Mouse (Mus musculus): ENCODE measurements at regions not wholly inside any gene's neighbourhood (a gene's known extent, or its start where the extent isn't known, plus 50 kb on each side); places are given as distances from the start of the nearest gene placed in this dataset.
"Not testable (repeated sequence)": the region's sequence is repeated elsewhere in the genome, so short reads cannot be mapped to it uniquely, and the experiment has no call there.

GRCm38 (mm10) chr8:34305542-34306485 lies 194.3 kb upstream of the Gm10131 start:
- no peak for DNase-seq (ENCODE audit: low spot score)

- no peak for DNase-seq (ENCODE audit: low spot score)
Observed at GRCm38 (mm10) chr8:34303815-34304214, 192.3 kb upstream of the Gm10131 start.

- DNase-seq (ENCODE audit: low spot score) = no peak
Observed at GRCm38 (mm10) chr8:34300331-34300903, 188.9 kb upstream of the Gm10131 start.

GRCm38 (mm10) chr8:34294721-34295120 lies 183.2 kb upstream of the Gm10131 start:
- DNase-seq (ENCODE audit: low spot score) = no peak

- no peak for DNase-seq (ENCODE audit: low spot score)
Observed at GRCm38 (mm10) chr8:34290670-34291069, 179.1 kb upstream of the Gm10131 start.

GRCm38 (mm10) chr8:34287801-34288200 lies 176.3 kb upstream of the Gm10131 start:
- DNase-seq (ENCODE audit: low spot score) = no peak

- DNase-seq (ENCODE audit: low spot score) = no peak
Observed at GRCm38 (mm10) chr8:34284576-34284975, 173.0 kb upstream of the Gm10131 start.

- DNase-seq (ENCODE audit: low spot score) = no peak
Observed at GRCm38 (mm10) chr8:34280433-34280832, 168.9 kb upstream of the Gm10131 start.

GRCm38 (mm10) chr8:34275977-34276660 lies 164.6 kb upstream of the Gm10131 start:
- DNase-seq (ENCODE audit: low spot score) = no peak

GRCm38 (mm10) chr8:34274796-34275195 lies 163.3 kb upstream of the Gm10131 start:
- DNase-seq (ENCODE audit: low spot score) = not testable (repeated sequence)

GRCm38 (mm10) chr8:34274171-34274570 lies 162.6 kb upstream of the Gm10131 start:
- DNase-seq (ENCODE audit: low spot score) = no peak

GRCm38 (mm10) chr8:34269848-34270247 lies 158.3 kb upstream of the Gm10131 start:
- DNase-seq (ENCODE audit: low spot score) = no peak

GRCm38 (mm10) chr8:34268806-34269520 lies 157.4 kb upstream of the Gm10131 start:
- no peak for DNase-seq (ENCODE audit: low spot score)

- DNase-seq (ENCODE audit: low spot score) = no peak
Observed at GRCm38 (mm10) chr8:34254978-34255377, 143.4 kb upstream of the Gm10131 start.

- DNase-seq (ENCODE audit: low spot score) = no peak
Observed at GRCm38 (mm10) chr8:34251934-34252333, 140.4 kb upstream of the Gm10131 start.

GRCm38 (mm10) chr8:34239346-34239900 lies 127.9 kb upstream of the Gm10131 start:
- no peak for DNase-seq (ENCODE audit: low spot score)

GRCm38 (mm10) chr8:34233705-34234104 lies 122.2 kb upstream of the Gm10131 start:
- no peak for DNase-seq (ENCODE audit: low spot score)

- DNase-seq (ENCODE audit: low spot score) = no peak
Observed at GRCm38 (mm10) chr8:34229477-34229876, 117.9 kb upstream of the Gm10131 start.

GRCm38 (mm10) chr8:34225011-34225890 lies 113.7 kb upstream of the Gm10131 start:
- DNase-seq (ENCODE audit: low spot score) = no peak

GRCm38 (mm10) chr8:34222187-34222586 lies 110.7 kb upstream of the Gm10131 start:
- no peak for DNase-seq (ENCODE audit: low spot score)
